Mouse (Mus musculus): Measurements from ENCODE around the gene Siva1.

DNA sequence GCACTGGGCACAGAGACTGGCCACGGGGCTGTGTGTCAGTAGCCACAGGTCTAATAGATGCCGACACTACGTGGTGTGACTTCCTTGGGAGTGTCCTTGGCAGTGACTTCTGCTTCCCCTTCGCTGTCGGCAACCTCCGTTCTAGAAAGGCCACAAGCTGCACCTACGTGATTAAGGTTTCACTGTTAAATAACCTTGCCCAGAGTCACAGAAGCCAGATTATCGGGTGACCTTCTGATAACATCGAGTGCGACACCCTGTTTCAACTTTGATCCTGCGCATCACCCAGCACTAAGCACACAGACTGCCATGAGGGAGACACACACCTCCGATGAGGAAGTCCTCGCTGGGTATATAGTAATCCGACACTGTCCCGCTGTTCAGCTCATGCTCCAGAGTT is 44.0 kb downstream of the Siva1 start:
- TF ChIP-seq CTCF (IDR thresholded peaks at IDR 0.05; ENCODE audit: low read depth, low read length) (no peak), POLR2AphosphoS5 (IDR thresholded peaks at IDR 0.05; ENCODE audit: insufficient replicate concordance, low read depth, low read length) (no peak), GATA1 (IDR thresholded peaks at IDR 0.05; ENCODE audit: borderline replicate concordance, low read length) (no peak)
